Mouse (Mus musculus) frontal cortex, postnatal 10 days (tissue): ENCODE data around the gene Adh1.

Experiments used
- DNase-seq, 2 experiments: peaks; one replicate each; pipeline ENCODE4 v3.0.0; 2022; ENCODE audit warnings: low spot score in 2 of 2, mixed read lengths in 1 of 2

The Adh1 gene

DNA sequence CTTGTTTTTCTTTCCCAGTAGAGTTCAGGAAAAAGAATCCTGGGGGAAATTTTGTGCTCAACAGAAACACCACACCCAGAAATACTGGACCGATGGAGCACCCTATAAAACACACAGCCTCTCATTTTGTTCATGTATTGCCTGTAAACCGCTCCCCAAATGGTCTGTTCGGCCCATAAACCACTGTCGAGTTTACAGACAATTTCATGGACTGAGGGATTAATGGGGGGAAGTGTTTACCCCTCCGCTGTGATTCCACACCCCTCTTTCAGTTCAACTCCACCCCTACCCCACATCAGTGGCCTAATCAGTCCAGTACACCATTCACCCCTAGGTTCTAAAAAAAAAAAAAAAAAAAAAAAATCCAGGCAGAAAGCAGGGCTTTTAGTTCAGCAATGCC lies 19.8 kb upstream of the Adh1 start:
- DNase-seq = no peak

- DNase-seq = no peak
These were observed 19.4 kb upstream of the Adh1 start for GRCm38 (mm10) chr3:138241371-138241770.

- DNase-seq = no peak
These were observed 18.6 kb upstream of the Adh1 start for GRCm38 (mm10) chr3:138242021-138242726.

DNA sequence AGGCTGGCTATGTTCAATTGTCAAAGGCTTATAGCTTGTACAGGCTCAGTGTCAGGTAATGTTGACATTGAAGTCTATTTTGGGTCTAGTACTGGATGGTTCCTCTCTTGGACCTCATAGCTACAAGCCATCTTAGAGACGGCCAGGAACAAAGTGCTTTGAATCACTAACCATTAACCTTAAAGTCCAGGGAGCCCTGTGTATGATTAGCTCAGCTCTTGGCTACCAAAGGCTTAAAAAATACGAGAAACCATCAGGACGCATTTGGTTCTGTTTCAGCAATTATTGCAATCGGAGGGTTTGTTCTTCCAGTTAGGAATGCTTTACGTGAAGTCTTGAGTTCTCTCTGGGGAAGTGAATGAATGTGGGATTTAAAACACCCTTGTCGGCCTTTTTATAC lies 17.9 kb upstream of the Adh1 start:
- DNase-seq = no peak

- DNase-seq = no peak
These were observed 16.4 kb upstream of the Adh1 start for GRCm38 (mm10) chr3:138244338-138244874.

GRCm38 (mm10) chr3:138246511-138247020 lies 14.2 kb upstream of the Adh1 start:
- no peak for DNase-seq

DNA sequence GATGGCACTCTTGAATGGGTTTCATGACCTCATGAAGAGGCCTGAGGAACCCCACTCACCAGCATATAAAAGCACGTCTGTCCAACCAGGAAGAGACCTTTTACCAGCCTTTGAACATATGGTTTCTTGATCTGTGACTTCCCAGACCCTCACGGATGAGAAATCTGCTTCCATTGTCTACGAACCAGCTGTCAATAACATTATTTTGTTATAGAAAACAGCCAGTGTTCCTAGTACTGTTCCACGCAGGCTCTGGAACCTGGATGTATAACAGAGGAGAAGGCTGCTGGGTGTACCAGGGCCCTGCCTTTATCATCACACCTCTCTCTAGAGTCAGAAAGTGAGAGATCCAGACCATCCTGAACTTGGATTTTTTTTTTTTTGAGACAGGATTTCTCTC lies 13.6 kb upstream of the Adh1 start:
- no peak for DNase-seq

- no peak for DNase-seq
These were observed 12.8 kb upstream of the Adh1 start for GRCm38 (mm10) chr3:138248011-138248410.

GRCm38 (mm10) chr3:138248746-138249145 lies 12.0 kb upstream of the Adh1 start:
- no peak for DNase-seq

- no peak for DNase-seq
These were observed 9.6 kb upstream of the Adh1 start for GRCm38 (mm10) chr3:138251156-138251555.

GRCm38 (mm10) chr3:138254205-138254604 lies 6.6 kb upstream of the Adh1 start:
- no peak for DNase-seq

- no peak for DNase-seq
These were observed 5.4 kb upstream of the Adh1 start for GRCm38 (mm10) chr3:138255366-138255765.

- DNase-seq = no peak
These were observed 4.8 kb upstream of the Adh1 start for GRCm38 (mm10) chr3:138255780-138256550.

- no peak for DNase-seq
These were observed 1.8 kb downstream of the Adh1 start for GRCm38 (mm10) chr3:138262568-138262967.

GRCm38 (mm10) chr3:138263154-138263930 lies 2.6 kb downstream of the Adh1 start:
- DNase-seq = no peak

- DNase-seq = no peak
These were observed 3.9 kb downstream of the Adh1 start for GRCm38 (mm10) chr3:138264648-138265047.

DNA sequence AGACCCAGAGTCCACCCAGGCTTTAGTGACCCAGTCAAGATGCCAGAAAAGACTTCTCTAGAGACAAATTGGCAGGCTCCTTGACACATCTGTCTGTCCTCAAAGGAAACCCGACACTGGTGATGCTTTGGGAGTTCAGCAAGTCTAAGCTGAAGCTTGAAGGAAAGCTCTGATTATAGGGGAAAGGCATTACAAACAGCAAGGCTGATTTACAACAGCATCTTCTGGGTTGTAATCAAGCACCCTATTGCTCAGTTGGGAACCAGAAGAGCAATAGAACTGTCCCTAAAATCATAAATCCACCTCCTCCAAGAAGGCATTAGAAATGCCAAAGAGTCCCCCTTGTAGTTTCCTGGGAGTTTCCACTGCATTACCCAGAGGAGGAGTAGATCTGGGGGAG lies 9.7 kb downstream of the Adh1 start:
- no peak for DNase-seq

DNA sequence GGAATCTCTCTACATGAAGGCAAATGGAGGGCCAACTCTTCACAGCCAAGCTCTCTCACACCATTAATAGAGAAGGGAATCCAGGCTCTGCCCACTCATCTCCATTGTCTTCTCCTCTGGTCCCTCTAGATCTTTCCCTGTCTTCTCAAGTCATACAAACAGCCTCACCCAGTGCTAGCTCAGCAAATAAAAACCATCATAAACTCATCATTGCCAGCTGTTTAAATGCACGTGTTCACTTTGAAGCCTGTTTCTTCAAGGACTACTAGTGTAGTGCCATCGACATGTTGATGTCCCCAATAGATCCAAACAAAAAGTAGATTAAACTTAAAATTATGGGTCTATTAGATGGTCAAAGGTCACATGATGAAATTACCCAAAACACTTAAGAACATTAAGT lies 10.5 kb downstream of the Adh1 start:
- DNase-seq = no peak

GRCm38 (mm10) chr3:138273080-138273479 lies 12.3 kb downstream of the Adh1 start:
- no peak for DNase-seq

- no peak for DNase-seq
These were observed 14.3 kb downstream of the Adh1 start for GRCm38 (mm10) chr3:138275100-138275499.

- no peak for DNase-seq
These were observed 21.8 kb downstream of the Adh1 start for GRCm38 (mm10) chr3:138282556-138282955.

- no peak for DNase-seq
These were observed 23.0 kb downstream of the Adh1 start for GRCm38 (mm10) chr3:138283831-138284230.
